Mouse (Mus musculus): ENCODE data around the gene Krt79.

Gene Krt79

DNA sequence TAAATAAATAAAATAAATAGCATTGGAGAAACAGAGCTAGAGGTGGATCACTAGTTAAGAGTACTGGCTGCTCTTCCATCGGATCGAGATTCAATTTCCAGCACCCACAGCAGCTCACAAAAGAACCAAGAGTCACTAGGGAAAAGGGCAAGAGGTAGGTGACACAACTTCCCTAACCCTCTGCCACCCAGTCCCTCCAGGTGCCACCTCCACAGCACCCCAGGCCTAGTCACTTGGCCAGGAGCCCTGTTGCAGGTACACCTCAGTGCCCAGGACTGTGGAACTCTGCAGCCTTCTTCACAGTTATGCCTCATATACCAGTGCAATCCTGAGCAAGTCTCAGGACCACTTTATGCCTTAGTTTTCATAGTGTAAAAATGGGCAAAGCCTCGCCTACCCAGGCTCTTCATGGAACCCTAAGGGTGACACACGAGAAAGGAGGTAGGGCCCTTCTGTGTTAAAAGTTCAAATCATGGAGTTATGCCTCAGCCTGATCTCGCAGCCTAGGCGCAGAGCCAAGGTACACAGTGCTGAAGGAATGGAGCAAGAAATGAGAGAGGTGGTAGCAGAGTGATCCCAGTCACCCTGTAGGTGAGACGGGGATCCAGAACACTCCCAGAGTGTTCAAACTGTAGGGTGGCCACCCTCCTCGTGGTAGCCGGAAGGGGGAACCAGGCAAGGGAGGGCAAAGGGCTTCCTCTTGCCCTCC lies 1.4 kb downstream of the Krt79 start:
- in situ Hi-C loops (cut with MboI; ENCODE audit: unreplicated experiment in 2 of 2): no loop called here

DNA sequence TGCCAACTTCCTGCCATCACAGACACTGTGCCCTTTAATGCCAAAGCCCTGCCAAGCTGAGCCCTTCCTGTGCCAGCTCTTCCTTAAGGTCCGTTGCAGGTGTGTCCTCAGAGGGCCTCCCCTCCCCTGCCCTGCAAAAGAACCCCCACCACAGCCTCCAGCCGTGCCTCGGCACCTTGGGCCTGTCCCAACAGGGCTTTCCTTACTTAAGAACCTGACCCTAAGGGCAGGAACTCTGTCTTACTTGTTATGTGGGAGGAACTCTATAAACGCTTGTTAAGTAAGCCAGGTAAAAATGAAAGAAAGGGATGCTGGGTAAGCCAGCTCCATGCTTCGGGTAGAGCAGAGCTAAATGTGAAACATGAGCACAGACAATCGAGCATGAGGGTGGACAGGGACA lies 7.1 kb downstream of the Krt79 start:
- in situ Hi-C loops (cut with MboI; ENCODE audit: unreplicated experiment in 2 of 2): no loop called here

DNA sequence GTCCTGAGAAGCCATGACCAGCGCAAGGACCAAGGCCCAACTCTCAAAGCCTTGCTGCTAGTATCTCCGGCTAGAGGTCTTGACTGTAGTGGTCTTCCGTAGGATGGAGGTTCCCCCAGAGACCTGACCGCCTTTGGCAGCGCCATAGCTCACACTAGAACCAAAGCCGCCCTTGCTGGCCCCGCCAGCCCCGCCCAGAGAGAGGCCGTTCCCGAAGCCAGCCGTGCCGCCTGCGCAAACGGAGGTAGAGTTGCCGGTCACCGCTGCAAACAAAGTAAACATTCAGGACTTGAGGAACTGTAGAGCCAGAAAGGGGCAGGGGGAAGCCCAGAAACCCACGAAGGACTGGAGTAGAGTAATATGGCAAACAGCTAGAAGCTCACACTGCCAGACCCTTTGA lies 10.5 kb downstream of the Krt79 start:
- in situ Hi-C loops (cut with MboI; ENCODE audit: unreplicated experiment in 2 of 2): no loop called here

DNA sequence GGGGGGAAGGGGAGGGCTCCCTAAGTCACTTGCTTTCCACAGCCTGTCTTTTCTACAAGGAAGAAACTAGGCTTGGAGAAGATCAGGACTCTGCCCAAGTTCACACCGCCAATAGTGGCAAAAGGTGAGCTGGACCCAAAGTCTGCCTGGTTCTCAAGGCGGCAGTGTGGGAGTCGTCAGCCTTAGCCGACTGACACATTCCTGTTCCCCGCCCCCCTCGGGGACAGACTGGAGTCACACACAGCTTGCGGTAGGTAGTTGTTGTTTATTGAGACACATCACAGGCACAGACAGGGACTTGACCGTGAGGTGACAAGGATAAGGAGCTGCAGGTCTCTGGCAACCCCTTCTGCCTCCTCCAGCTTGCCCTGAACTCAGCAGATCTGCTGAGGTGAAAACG lies 11.0 kb downstream of the Krt79 start:
- in situ Hi-C loops (cut with MboI; ENCODE audit: unreplicated experiment in 2 of 2): no loop called here

DNA sequence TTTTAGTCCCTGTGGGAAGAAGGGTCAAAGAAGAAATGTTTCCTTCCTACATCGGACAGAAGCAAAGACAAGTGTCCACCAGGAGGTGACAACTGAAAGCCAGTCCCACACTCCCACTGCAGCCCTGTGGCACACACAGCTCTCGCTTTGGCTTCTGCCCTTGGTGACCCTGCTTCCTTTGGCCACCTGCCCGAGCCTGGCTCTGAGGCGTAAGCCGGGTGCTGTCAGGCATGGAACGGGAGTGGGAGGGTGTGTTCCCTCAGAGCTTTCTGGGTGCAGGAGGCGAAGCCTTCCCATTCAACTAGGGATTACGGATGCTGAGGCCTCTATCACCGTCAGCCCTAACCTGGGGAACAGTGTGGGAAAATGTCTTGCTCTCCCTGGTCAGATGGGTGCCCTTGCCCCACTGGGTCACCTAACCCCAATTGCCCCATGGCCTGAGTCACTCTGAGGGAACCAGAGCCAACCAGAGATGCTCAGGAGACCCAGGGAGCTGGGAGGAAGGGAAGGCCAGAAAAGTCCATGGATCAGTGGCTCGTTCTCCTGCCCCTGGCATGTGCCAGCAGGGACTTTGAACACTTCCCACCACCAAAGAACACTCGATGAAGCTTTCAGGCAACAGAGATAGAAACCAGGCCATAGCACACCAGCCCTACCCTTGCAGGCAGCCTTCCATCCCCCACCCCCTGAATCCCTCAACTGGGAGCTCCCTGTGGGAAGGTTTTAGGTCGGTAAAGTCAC lies 12.6 kb downstream of the Krt79 start:
- in situ Hi-C loops (cut with MboI; ENCODE audit: unreplicated experiment in 2 of 2): no loop called here

DNA sequence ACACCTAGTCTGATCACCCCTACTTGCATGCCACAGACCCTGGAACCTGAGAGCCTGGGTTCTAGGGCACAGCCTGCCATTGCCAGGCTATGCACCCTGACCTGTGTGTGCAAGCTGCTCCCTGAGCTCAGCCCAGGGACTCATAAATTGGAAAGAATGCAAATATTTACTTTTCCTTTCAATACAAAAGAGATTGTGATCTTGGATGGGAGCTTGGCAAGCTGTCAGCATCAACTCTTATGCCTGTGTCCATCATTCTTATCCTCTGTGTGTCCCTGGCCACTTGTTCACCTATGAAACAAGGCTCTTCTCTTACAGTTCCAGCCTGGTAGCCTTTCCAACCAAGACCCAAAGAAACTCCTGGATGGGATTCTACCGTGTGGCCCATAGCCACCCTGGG lies 15.1 kb downstream of the Krt79 start:
- in situ Hi-C loops (cut with MboI; ENCODE audit: unreplicated experiment in 2 of 2): no loop called here

DNA sequence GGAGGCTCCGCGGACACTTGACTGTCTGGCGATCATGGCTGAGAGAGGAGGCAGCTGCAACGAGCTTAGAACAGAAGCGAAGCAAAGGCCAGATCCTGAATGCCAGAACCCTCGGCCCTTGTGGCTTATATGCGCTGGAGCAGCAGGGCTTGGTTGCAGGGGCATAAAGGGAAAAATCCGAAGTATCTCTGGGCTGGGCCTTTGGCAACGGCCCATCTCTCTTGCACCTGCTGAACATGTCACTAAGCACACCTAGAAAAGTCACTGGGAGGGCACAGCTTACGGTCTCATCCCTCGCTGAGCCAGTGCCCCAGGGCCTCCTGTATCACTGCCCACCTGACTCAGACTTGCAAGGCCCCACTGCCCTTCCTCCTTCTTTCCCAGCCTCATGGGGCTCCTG lies 15.5 kb downstream of the Krt79 start, which contains the start of gene Krt4:
TSS of gene Krt4 (minus strand) at position 101 of the 400 bp plus-strand sequence.
- in situ Hi-C loops (cut with MboI; ENCODE audit: unreplicated experiment in 2 of 2): no loop called here

DNA sequence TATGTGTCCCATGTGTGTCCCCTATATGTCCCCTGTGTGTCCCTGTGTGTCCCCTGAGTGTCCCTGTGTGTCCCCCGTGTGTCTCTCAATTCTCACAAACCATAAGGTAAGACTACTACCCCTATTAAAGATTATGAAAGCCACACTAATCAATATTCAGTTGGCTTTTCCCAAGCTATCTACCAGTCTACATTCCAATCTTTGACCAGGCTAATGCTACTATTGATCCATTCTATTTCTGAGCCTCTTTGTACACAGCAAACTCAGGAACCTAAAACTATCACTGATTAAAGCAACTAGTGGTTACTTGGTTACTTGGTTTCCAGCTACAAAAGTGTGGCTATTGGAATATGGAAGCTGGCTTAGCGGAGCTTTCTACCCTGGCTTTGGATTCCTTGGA lies 17.8 kb downstream of the Krt79 start:
- in situ Hi-C loops (cut with MboI; ENCODE audit: unreplicated experiment in 2 of 2): no loop called here

DNA sequence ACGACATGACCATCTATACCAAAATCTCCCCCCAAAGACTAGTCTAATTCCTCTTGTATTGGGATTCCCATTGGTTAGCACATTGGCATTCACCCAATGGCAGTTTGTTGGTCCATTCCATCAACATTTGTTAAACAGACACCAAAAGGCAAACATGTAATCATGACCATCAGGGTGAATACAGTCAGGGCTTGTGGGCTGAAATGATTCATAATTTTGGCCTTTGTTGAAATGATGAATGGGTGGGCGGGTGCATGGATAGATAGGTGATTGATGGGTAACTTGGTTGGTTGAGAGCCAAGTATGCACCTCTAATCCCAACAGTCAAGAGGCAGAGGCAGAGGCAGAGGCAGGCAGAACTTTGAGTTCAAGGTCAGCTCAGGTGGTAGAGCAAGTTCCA lies 24.1 kb downstream of the Krt79 start:
- in situ Hi-C loops (cut with MboI; ENCODE audit: unreplicated experiment in 2 of 2): no loop called here

DNA sequence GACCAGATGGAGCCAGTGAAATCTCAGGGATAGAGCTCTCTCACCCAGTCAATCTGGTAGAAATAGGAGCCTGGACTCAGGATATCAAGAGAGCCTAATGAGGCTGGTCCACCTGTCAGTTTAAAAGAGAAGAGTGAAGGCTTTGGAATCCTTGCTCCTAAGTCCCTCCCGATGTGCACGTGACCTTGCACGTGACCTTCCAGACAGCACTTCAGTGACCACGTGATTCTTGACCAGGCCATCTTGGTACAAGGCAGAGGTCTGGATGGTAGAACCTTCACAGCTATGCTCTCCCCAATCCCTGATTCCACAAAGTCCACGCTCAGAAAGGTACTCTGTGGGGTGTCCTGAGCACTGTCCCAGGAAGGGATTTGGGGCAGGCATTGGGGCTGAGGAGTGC lies 35.3 kb downstream of the Krt79 start:
- in situ Hi-C loops (cut with MboI; ENCODE audit: unreplicated experiment in 2 of 2): no loop called here

DNA sequence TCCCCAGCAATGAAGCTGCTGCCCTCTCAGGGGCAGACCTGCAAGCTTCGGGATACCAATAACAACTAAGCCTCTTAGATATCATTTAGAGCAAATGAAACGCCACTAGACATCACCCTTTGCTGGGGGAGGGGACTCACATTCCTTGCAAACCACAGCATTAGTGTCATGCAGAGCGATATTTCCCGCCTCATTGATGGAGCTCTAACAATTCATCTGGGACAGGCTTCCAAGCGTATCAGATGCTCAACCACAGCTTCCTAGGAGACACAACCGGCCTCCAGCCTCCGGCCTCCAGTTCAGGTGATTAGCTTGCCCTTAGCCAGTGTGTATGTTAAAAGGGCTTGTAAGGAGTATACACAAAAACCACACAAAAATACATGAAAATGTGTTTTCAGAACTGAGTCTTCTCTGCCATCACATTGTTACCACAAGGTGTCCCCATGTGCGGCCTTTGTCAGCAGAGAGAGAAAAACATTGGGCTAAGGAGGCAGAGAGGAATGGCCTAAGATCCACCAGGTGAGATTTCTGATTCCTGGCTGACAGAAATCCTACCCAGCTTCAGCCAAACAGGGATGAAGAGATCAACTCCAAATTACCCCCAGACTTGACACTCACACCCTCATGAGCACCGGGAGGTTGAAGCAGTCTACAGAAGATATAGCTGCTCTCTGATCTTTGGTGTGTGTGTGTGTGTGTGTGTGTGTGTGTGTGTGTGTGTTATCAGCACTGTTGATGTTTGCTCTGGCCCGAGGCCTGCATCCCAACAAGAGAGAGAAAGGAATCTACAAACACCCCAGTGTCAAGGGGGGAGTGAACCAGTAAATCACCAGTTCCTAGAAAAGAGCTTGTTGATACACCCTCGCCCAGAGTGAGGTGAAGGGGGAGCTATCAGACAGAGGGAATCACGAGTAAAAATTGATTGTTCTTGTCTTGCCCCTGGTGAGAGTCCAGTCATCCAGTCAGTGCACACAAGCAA lies 37.7 kb downstream of the Krt79 start:
- in situ Hi-C loops (cut with MboI; ENCODE audit: unreplicated experiment in 2 of 2): no loop called here

DNA sequence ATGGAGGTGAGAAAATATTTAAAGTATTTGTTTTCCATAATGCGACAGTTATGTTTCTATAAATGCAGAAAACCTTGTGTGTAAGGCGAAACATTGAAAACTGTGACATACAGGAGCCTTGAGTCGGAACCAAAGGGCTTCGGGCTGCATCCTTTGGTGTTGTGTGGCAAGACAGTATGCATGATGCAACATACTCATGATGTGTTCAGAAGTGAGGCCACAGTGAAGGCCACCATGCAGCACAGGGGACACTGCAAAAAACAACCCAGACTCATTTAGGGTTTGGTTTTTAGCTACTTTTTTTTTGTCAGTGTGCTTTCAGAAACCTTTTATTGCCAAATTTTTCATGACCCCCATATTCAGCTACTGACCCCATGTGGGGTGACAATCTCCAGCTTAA lies 44.9 kb downstream of the Krt79 start:
- in situ Hi-C loops (cut with MboI; ENCODE audit: unreplicated experiment in 2 of 2): no loop called here

DNA sequence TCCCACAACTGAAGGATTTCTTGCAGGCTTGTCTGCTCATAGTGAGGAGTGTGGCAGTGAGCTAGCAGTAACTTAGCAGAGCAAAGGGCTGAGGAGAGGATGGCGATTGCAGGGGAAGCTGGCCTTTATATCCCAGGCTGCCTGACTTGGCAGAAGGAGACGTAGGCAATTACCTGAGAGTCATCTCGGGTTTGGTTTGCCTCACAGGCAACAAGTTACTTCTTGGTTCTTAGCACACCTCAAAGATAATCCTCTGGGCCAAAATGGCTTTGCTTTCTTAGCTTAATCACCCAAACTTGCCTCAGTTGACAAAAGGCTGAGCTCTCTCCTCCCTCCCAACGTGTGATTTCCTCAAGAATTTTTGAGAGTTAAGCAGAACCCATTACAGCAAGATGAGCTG lies 47.3 kb downstream of the Krt79 start, which contains the start of gene Krt76:
TSS of gene Krt76 (minus strand) at position 101 of the 400 bp plus-strand sequence.
- in situ Hi-C loops (cut with MboI; ENCODE audit: unreplicated experiment in 2 of 2): no loop called here

DNA sequence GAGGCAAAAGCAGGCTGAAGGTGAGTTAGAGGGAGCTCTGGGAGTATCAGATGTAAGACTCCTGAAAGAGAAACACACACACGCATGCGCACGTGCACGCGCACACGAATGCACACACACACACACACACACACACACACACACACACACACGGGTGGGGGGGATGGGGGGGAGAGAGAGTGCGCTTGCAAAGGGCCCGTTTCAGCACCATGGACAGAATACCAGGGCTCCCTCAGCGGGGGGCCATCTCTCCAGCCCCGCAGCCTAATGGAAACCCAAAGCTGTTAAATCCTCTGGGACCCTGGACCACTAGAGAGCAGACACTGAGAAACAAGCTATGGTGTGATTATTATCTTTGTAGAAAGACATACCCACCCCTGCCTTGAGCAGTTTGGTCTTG lies 60.3 kb downstream of the Krt79 start:
- in situ Hi-C loops (cut with MboI; ENCODE audit: unreplicated experiment in 2 of 2): no loop called here
